9 mouse cellular contexts compared by ENCODE assay signal in genomic region chr5:114980122-114980748, GRCm38 (mm10). TPM values are rescaled to one million over a fixed set of nuclear protein-coding genes. Genes with fewer than 3 reads are reported as not detected.
A peak's percentile ranks its signal among the peaks of the same experiment; 100 is the strongest.
DNase-seq lines count a peak whose midpoint lies in the region; ATAC-seq and TF ChIP-seq lines count a peak whose summit lies in the region.
"Had no signal": no experiment of that assay in that cellular context is flagged by ENCODE, and none has a peak within 500 bp of the region (broad histone marks: within the 10 kb centered on the region; RNA-seq: fewer than 3 reads in every experiment).

No protein-coding gene starts in this region.

- H3K36me3 ChIP-seq in megakaryocyte, embryonic 14.5 days (replicated peaks; ENCODE audit: low read length): no peaks in the 10 kb centered on the region
- no peaks in the 10 kb centered on the region for H3K36me3 ChIP-seq in heart, embryonic 13.5 days
- no peaks in the 10 kb centered on the region for H3K36me3 ChIP-seq in liver, postnatal 0 days (replicated peaks; ENCODE audit: insufficient read depth, low read length)
- H3K36me3 ChIP-seq in small intestine, adult 2 months (ENCODE audit: control insufficient read depth, insufficient read depth, low read length): no peaks in the 10 kb centered on the region

- H3K27ac ChIP-seq in heart, embryonic 13.5 days (replicated peaks): peak overlapping the region; percentile 8; the same call in 1 of the 2 replicates
- peak overlapping the region; percentile 73 for H3K27ac ChIP-seq in liver, postnatal 0 days (ENCODE audit: low read depth)
- H3K27ac ChIP-seq in small intestine, adult 2 months (ENCODE audit: insufficient read depth, low read depth, low read length): peak overlapping the region; percentile 88

- DNase-seq in liver, postnatal 0 days: no peak
- DNase-seq in adrenal gland, postnatal 4 days (ENCODE audit: low spot score in 2 of 2): no peak
- DNase-seq in gastrocnemius, adult 18-20 months (ENCODE audit: low spot score): no peak

- no peak for TF ChIP-seq EP300 in liver, postnatal 0 days (IDR thresholded peaks at IDR 0.05; ENCODE audit: low read depth)

- peak overlapping the region; percentile 76 for H3K9ac ChIP-seq in heart, embryonic 13.5 days
- 0 out of 2 replicates have a peak overlapping the region, but pooled peaks have one; percentile 50 for H3K9ac ChIP-seq in liver, postnatal 0 days (replicated peaks)

- TF ChIP-seq CTCF in liver, postnatal 0 days (IDR thresholded peaks at IDR 0.05; ENCODE audit: low read depth): no peak
- no peak for TF ChIP-seq CTCF in small intestine, adult 2 months (IDR thresholded peaks at IDR 0.05; ENCODE audit: extremely low read depth, insufficient read length, insufficient replicate concordance, low read depth, low read length)

- peaks cover 9% of the 10 kb centered on the region for H3K27me3 ChIP-seq in megakaryocyte, embryonic 14.5 days (replicated peaks)
- no peaks in the 10 kb centered on the region for H3K27me3 ChIP-seq in heart, embryonic 13.5 days (replicated peaks)
- no peaks in the 10 kb centered on the region for H3K27me3 ChIP-seq in liver, postnatal 0 days (ENCODE audit: insufficient read depth, low read length)
- H3K27me3 ChIP-seq in small intestine, adult 2 months (ENCODE audit: control insufficient read depth, insufficient read depth, low read length): no peaks in the 10 kb centered on the region

- WGBS in heart, embryonic 13.5 days: 22% methylated on average over 16 of the region's 16 CpGs
- 35% methylated on average over 16 of the region's 16 CpGs for WGBS in liver, postnatal 0 days (ENCODE audit: insufficient replicate concordance)
- WGBS in small intestine, adult 2 months: 65% methylated on average over 16 of the region's 16 CpGs

- peaks cover 6% of the 10 kb centered on the region for H3K9me3 ChIP-seq in megakaryocyte, embryonic 14.5 days
- H3K9me3 ChIP-seq in heart, embryonic 13.5 days: no peaks in the 10 kb centered on the region
- H3K9me3 ChIP-seq in liver, postnatal 0 days (ENCODE audit: low read length): no peaks in the 10 kb centered on the region

- TF ChIP-seq POLR2A in small intestine, adult 2 months (IDR thresholded peaks at IDR 0.05; ENCODE audit: low read depth, low read length): no peak

- H3K4me3 ChIP-seq in megakaryocyte, embryonic 14.5 days (replicated peaks): peak overlapping the region; percentile 92
- H3K4me3 ChIP-seq in heart, embryonic 13.5 days: peak overlapping the region; percentile 61
- peak overlapping the region; percentile 49 for H3K4me3 ChIP-seq in liver, postnatal 0 days (ENCODE audit: low read depth, low read length)
- peak overlapping the region; percentile 45 for H3K4me3 ChIP-seq in small intestine, adult 2 months (ENCODE audit: low read depth, low read length)

- ATAC-seq in megakaryocyte, adult 5-6 weeks (ENCODE audit: poor library complexity, severe bottlenecking): no peak
- peak; percentile 32; the same call in 1 of the 2 replicates for ATAC-seq in heart, embryonic 13.5 days (ENCODE audit: extremely low read depth, insufficient number of reproducible peaks, low FRiP score, low TSS enrichment)
- ATAC-seq in liver, postnatal 0 days: peak; percentile 28; the same call in 1 of the 2 replicates
- no peak for ATAC-seq in cerebellum, adult (ENCODE audit: insufficient number of reproducible peaks, low FRiP score, low TSS enrichment)

- H3K4me1 ChIP-seq in megakaryocyte, embryonic 14.5 days: peaks cover 32% of the 10 kb centered on the region
- H3K4me1 ChIP-seq in heart, embryonic 13.5 days: peaks cover 16% of the 10 kb centered on the region
- peaks cover 18% of the 10 kb centered on the region; the same call in 1 of the 2 replicates for H3K4me1 ChIP-seq in liver, postnatal 0 days (ENCODE audit: insufficient read depth)
- peaks cover 28% of the 10 kb centered on the region for H3K4me1 ChIP-seq in small intestine, adult 2 months (ENCODE audit: control insufficient read depth, insufficient read depth, insufficient read length, low read length)

- peak overlapping the region; percentile 86 for H3K4me2 ChIP-seq in heart, embryonic 13.5 days
- H3K4me2 ChIP-seq in liver, postnatal 0 days (ENCODE audit: low read depth, low read length): peak overlapping the region; percentile 90

RNA-seq across cellular contexts. Expression of gene Hnf1a, which starts 9.3 kb away (rescaled TPM):
- not detected in 2 replicates for polyA plus RNA-seq in megakaryocyte, embryonic 14.5 days (2012; ENCODE audit: insufficient read depth, low replicate concordance)
- total RNA-seq in megakaryocyte, adult 5-6 weeks (2015): not detected in 2 replicates
- total RNA-seq in megakaryocyte, adult 5-6 weeks (2017): not detected in 2 replicates
- polyA plus RNA-seq in heart, embryonic 13.5 days (2015; fragmentation: Nextera tagmentation; extraction: Ambion mirVana): 0.13 and 0.17 TPM in 2 replicates
- 5.6 and 7.0 TPM in 2 replicates for polyA plus RNA-seq in liver, postnatal 0 days (2015; fragmentation: Nextera tagmentation; extraction: Ambion mirVana)
- 24.1 and 46.9 TPM in 2 replicates for polyA plus RNA-seq in small intestine, adult 2 months (2012; rRNA removed)
- 1 to 10 TPM; 1.8 to 4.4 TPM for total RNA-seq in adrenal gland, postnatal 4 days (2021)
- not detected for total RNA-seq in gastrocnemius, adult 18-20 months (2021)
- total RNA-seq: neutrophil, adult 5-6 weeks had no signal

RNA-seq across cellular contexts. Expression of gene Sppl3, which starts 30.7 kb away (rescaled TPM):
- polyA plus RNA-seq in megakaryocyte, embryonic 14.5 days (2012; ENCODE audit: insufficient read depth, low replicate concordance): 8.1 and 18.2 TPM in 2 replicates
- total RNA-seq in megakaryocyte, adult 5-6 weeks (2015): 33.1 and 33.6 TPM in 2 replicates
- 22.8 and 24.6 TPM in 2 replicates for total RNA-seq in megakaryocyte, adult 5-6 weeks (2017)
- 6.5 and 6.9 TPM in 2 replicates for polyA plus RNA-seq in heart, embryonic 13.5 days (2015; fragmentation: Nextera tagmentation; extraction: Ambion mirVana)
- 9.2 and 11.5 TPM in 2 replicates for polyA plus RNA-seq in liver, postnatal 0 days (2015; fragmentation: Nextera tagmentation; extraction: Ambion mirVana)
- polyA plus RNA-seq in small intestine, adult 2 months (2012; rRNA removed): 36.9 and 101 TPM in 2 replicates
- 10 to 100 TPM; 91.7 to 92.3 TPM for total RNA-seq in adrenal gland, postnatal 4 days (2021)
- 10 to 100 TPM; 17.7 to 20.4 TPM for total RNA-seq in gastrocnemius, adult 18-20 months (2021)

RNA-seq across cellular contexts. Expression of gene 2210016L21Rik, which starts 38.3 kb away (rescaled TPM):
- polyA plus RNA-seq in megakaryocyte, embryonic 14.5 days (2012; ENCODE audit: insufficient read depth, low replicate concordance): 16.4 and 35.8 TPM in 2 replicates
- total RNA-seq in megakaryocyte, adult 5-6 weeks (2015): 6.3 and 10.3 TPM in 2 replicates
- total RNA-seq in megakaryocyte, adult 5-6 weeks (2017): 7.3 and 8.1 TPM in 2 replicates
- polyA plus RNA-seq in heart, embryonic 13.5 days (2015; fragmentation: Nextera tagmentation; extraction: Ambion mirVana): 37.4 and 40.6 TPM in 2 replicates
- 10.4 and 15.3 TPM in 2 replicates for polyA plus RNA-seq in liver, postnatal 0 days (2015; fragmentation: Nextera tagmentation; extraction: Ambion mirVana)
- 8.5 and 13.6 TPM in 2 replicates for polyA plus RNA-seq in small intestine, adult 2 months (2012; rRNA removed)
- total RNA-seq in adrenal gland, postnatal 4 days (2021): 10 to 100 TPM; 50.7 to 59.0 TPM
- 10 to 100 TPM; 17.1 to 24.1 TPM for total RNA-seq in gastrocnemius, adult 18-20 months (2021)

RNA-seq across cellular contexts. Expression of gene Oasl1, which starts 57.2 kb away (rescaled TPM):
- 6.4 TPM in 1 of 2 replicates, not detected in the other for polyA plus RNA-seq in megakaryocyte, embryonic 14.5 days (2012; ENCODE audit: insufficient read depth, low replicate concordance)
- 4.3 and 9.3 TPM in 2 replicates for total RNA-seq in megakaryocyte, adult 5-6 weeks (2015)
- total RNA-seq in megakaryocyte, adult 5-6 weeks (2017): 1.3 and 2.4 TPM in 2 replicates
- polyA plus RNA-seq in heart, embryonic 13.5 days (2015; fragmentation: Nextera tagmentation; extraction: Ambion mirVana): 0.56 and 0.67 TPM in 2 replicates
- polyA plus RNA-seq in liver, postnatal 0 days (2015; fragmentation: Nextera tagmentation; extraction: Ambion mirVana): 2.2 TPM in 2 replicates
- 88.2 and 139 TPM in 2 replicates for polyA plus RNA-seq in small intestine, adult 2 months (2012; rRNA removed)
- total RNA-seq in adrenal gland, postnatal 4 days (2021): 1 to 10 TPM; 1.0 to 1.2 TPM
- under 1 TPM in 1 of 2 experiments, not detected in 1; 0.31 TPM for total RNA-seq in gastrocnemius, adult 18-20 months (2021)

Comparison
In these comparisons a context has a peak if more than half of its experiments do, and no peak if none do; other contexts are left out.
1. ATAC-seq: peak in heart, embryonic 13.5 days (single experiment) and liver, postnatal 0 days (single experiment); none in megakaryocyte, adult 5-6 weeks (single experiment) and cerebellum, adult (single experiment).
2. H3K27ac ChIP-seq: peak in every context shown above with its lines; median percentile 88 in small intestine, adult 2 months; 73 in liver, postnatal 0 days; 8 in heart, embryonic 13.5 days.
3. Peak in every context shown above with its lines, with median percentiles within 50 percentile points of each other: H3K4me3 ChIP-seq.